Mouse (Mus musculus): ENCODE results near the gene Bckdhb.
"Not testable (repeated sequence)": the region's sequence is repeated elsewhere in the genome, so short reads cannot be mapped to it uniquely, and the experiment has no call there.

Bckdhb gene

GRCm38 (mm10) chr9:83924878-83925687, at the start of gene Bckdhb:
Gene Bckdhb (plus strand): TSS chr9:83925145.
- peak; percentile 85 for DNase-seq (ENCODE audit: extremely low read depth, low read depth)

GRCm38 (mm10) chr9:83882191-83882590, 42.8 kb upstream of the Bckdhb start:
- DNase-seq (ENCODE audit: extremely low read depth, low read depth), result no peak

GRCm38 (mm10) chr9:83886149-83886548, 38.8 kb upstream of the Bckdhb start:
- DNase-seq (ENCODE audit: extremely low read depth, low read depth), result no peak

GRCm38 (mm10) chr9:83888214-83888613, 36.7 kb upstream of the Bckdhb start:
- DNase-seq (ENCODE audit: extremely low read depth, low read depth), result no peak

GRCm38 (mm10) chr9:83893073-83893472, 31.9 kb upstream of the Bckdhb start:
- DNase-seq (ENCODE audit: extremely low read depth, low read depth), result no peak

- no peak for DNase-seq (ENCODE audit: extremely low read depth, low read depth)
Measured at GRCm38 (mm10) chr9:83893767-83894330, 31.1 kb upstream of the Bckdhb start.

GRCm38 (mm10) chr9:83902086-83902485, 22.9 kb upstream of the Bckdhb start:
- DNase-seq (ENCODE audit: extremely low read depth, low read depth), result no peak

GRCm38 (mm10) chr9:83905820-83906219, 19.1 kb upstream of the Bckdhb start:
- no peak for DNase-seq (ENCODE audit: extremely low read depth, low read depth)

- DNase-seq (ENCODE audit: extremely low read depth, low read depth), result no peak
Measured at GRCm38 (mm10) chr9:83907017-83907416, 17.9 kb upstream of the Bckdhb start.

- no peak for DNase-seq (ENCODE audit: extremely low read depth, low read depth)
Measured at GRCm38 (mm10) chr9:83909836-83910235, 15.1 kb upstream of the Bckdhb start.

- DNase-seq (ENCODE audit: extremely low read depth, low read depth), result no peak
Measured at GRCm38 (mm10) chr9:83910926-83911325, 14.0 kb upstream of the Bckdhb start.

GRCm38 (mm10) chr9:83922076-83922475, 2.9 kb upstream of the Bckdhb start:
- no peak for DNase-seq (ENCODE audit: extremely low read depth, low read depth)

- no peak for DNase-seq (ENCODE audit: extremely low read depth, low read depth)
Measured at GRCm38 (mm10) chr9:83924356-83924755, 589 bp upstream of the Bckdhb start.

- DNase-seq (ENCODE audit: extremely low read depth, low read depth), result no peak
Measured at GRCm38 (mm10) chr9:83925688-83926041, 720 bp downstream of the Bckdhb start.

- no peak for DNase-seq (ENCODE audit: extremely low read depth, low read depth)
Measured at GRCm38 (mm10) chr9:83926302-83926701, 1.4 kb downstream of the Bckdhb start.

GRCm38 (mm10) chr9:83939501-83939900, 14.6 kb downstream of the Bckdhb start:
- not testable (repeated sequence) for DNase-seq (ENCODE audit: extremely low read depth, low read depth)

- no peak for DNase-seq (ENCODE audit: extremely low read depth, low read depth)
Measured at GRCm38 (mm10) chr9:83940016-83940415, 15.1 kb downstream of the Bckdhb start.

GRCm38 (mm10) chr9:83940537-83941363, 15.8 kb downstream of the Bckdhb start:
- DNase-seq (ENCODE audit: extremely low read depth, low read depth), result no peak

- DNase-seq (ENCODE audit: extremely low read depth, low read depth), result no peak
Measured at GRCm38 (mm10) chr9:83951336-83951735, 26.4 kb downstream of the Bckdhb start.

- peak; percentile 69 for DNase-seq (ENCODE audit: extremely low read depth, low read depth)
Measured at GRCm38 (mm10) chr9:83956632-83957314, 31.8 kb downstream of the Bckdhb start.
